Mouse (Mus musculus) E14TG2a.4 (cell line): ENCODE data around the gene Cyp51.

ENCODE experiments used
- CTCF ChIP-seq: conservative IDR thresholded peaks from 2 replicates; pipeline ENCODE4 v1.5.1; 2014; ENCODE audit warnings: low read length
- NANOG ChIP-seq: IDR thresholded peaks from 2 replicates; pipeline ENCODE4 v1.6.1; 2014; ENCODE audit warnings: borderline replicate concordance, low read length, mixed read lengths
- POU5F1 ChIP-seq: IDR thresholded peaks from 2 replicates; pipeline ENCODE4 v1.6.1; 2014; ENCODE audit warnings: low read length, borderline replicate concordance

GRCm38 (mm10) chr5:4086309-4086708 is 18.2 kb downstream of the Cyp51 start:
- TF ChIP-seq CTCF (no peak), POU5F1 (no peak), NANOG (no peak)
